Mouse (Mus musculus) kidney, postnatal 4 days (tissue): ENCODE data around the gene Lin28b.
"Not testable (repeated sequence)": the region's sequence is repeated elsewhere in the genome, so short reads cannot be mapped to it uniquely, and the experiment has no call there.

ENCODE experiments used
- DNase-seq, 2 experiments: peaks; one replicate each; pipeline ENCODE4 v3.0.0; 2021; ENCODE audit warnings: mixed read lengths in 2 of 2

Gene Lin28b

GRCm38 (mm10) chr10:45410624-45411341, 75.4 kb downstream of the Lin28b start:
- DNase-seq = no peak

GRCm38 (mm10) chr10:45399702-45400243, 86.4 kb downstream of the Lin28b start:
- no peak for DNase-seq

- DNase-seq = no peak
Measured at GRCm38 (mm10) chr10:45398211-45398610, 88.0 kb downstream of the Lin28b start.

- no peak for DNase-seq
Measured at GRCm38 (mm10) chr10:45382637-45382958, 103.6 kb downstream of the Lin28b start.

- no peak for DNase-seq
Measured at GRCm38 (mm10) chr10:45381937-45382636, 104.1 kb downstream of the Lin28b start.

- no peak for DNase-seq
Measured at GRCm38 (mm10) chr10:45378269-45378668, 107.9 kb downstream of the Lin28b start.

GRCm38 (mm10) chr10:45372994-45373692, 113.1 kb downstream of the Lin28b start:
- peak; percentile 71 to 74 for DNase-seq

- no peak for DNase-seq
Measured at GRCm38 (mm10) chr10:45370545-45370944, 115.7 kb downstream of the Lin28b start.

GRCm38 (mm10) chr10:45369639-45370038, 116.6 kb downstream of the Lin28b start:
- no peak for DNase-seq

- no peak for DNase-seq
Measured at GRCm38 (mm10) chr10:45366987-45367705, 119.0 kb downstream of the Lin28b start.

- no peak for DNase-seq
Measured at GRCm38 (mm10) chr10:45363396-45363795, 122.8 kb downstream of the Lin28b start.

GRCm38 (mm10) chr10:45356091-45356490, 130.1 kb downstream of the Lin28b start:
- no peak for DNase-seq

GRCm38 (mm10) chr10:45348143-45348542, 138.1 kb downstream of the Lin28b start:
- not testable (repeated sequence) for DNase-seq

- no peak for DNase-seq
Measured at GRCm38 (mm10) chr10:45345217-45345616, 141.0 kb downstream of the Lin28b start.

- DNase-seq = no peak
Measured at GRCm38 (mm10) chr10:45344381-45344780, 141.8 kb downstream of the Lin28b start.

- DNase-seq = no peak
Measured at GRCm38 (mm10) chr10:45339106-45339505, 147.1 kb downstream of the Lin28b start.

- DNase-seq = peak; percentile 55 to 66
Measured at GRCm38 (mm10) chr10:45335434-45336422, 150.5 kb downstream of the Lin28b start, which contains the start of gene Bves. Bves (plus strand) TSS chr10:45335772.

GRCm38 (mm10) chr10:45334925-45335324, 151.3 kb downstream of the Lin28b start:
- no peak for DNase-seq

- DNase-seq = no peak
Measured at GRCm38 (mm10) chr10:45328196-45329000, 157.8 kb downstream of the Lin28b start.
